Mouse (Mus musculus) embryo, embryonic 11.5 days (tissue): ENCODE data around the gene Mis12.

Experiments
- DNase-seq: peaks from one replicate; pipeline ENCODE4 v3.0.0-alpha.2; 2012; ENCODE audit warnings: low read depth, low spot score

The Mis12 gene

DNA sequence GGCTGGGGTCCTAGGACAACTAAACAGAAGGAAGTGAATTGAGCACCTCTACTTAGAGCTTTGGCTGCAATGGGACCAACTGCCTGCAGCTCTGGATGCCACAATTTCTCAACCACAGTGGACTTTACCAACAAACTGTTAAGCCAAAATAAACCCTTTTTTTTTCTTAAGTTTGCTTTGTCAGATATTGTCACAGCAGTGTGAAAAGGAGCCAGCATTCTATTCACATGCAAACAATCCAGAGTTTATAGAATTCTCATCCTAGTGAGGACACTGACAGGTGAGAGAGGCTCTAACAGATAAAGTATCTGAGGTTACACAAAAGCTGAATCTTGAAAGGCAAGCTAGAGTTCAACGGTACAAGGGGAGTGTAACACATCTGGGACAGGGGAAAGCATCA, 2.4 kb upstream of the Mis12 start:
- DNase-seq, result no peak

DNA sequence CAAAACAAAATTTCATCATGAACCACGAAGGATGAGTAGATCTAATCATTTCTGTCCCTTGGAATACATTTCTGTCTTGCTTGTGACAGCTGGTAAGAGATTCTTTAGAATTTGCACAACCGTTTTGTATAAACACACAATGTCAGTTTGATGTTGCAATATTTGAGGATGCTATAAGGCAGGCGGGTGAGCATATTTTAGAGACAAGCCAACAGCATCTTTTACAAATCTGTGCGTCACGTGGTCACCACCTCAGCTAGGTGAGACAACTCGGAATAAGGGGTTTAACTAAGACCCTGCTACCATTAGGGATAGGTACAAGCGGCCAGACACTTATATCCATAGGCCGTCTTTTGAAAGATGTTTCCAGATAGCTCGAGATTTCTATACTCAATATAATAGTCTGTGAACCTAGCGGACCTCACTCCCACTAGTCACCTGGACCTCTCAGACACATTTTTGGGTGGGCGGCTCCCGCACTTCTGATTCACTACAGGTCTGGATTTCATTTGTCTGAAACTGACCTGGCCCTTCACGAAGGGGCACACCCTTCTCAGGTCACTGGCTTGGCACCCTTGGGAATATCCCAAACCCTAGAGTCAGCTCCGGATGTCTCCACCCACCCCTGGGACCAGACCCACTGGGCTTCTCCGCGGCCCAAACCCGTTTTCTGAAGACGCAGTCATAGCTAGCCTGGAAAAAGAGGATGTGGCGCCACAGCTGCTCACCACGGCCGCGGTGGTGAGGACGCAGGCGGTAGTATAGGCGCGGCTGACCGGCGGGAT, 803 bp upstream of the Mis12 start:
- DNase-seq, result no peak

DNA sequence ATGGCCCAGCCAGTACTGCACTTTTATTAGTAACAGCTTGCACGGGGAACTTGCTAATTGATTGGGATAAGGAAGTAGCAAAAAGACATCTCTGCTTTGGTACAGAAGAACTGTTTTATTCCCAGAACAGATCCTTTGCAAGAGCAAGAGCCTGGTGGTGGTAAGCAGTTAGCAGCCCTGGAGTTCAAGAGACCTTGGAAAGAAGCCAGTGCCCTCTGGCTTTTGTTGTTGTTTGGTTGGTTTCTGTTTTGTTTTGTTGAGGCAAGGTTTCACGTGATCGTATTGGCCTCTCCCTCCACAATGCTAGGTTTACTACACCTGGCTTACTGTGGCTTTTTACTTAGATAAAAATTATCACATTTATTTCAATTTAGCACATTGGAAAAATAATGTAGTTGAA, 8.9 kb downstream of the Mis12 start:
- DNase-seq, result no peak

DNA sequence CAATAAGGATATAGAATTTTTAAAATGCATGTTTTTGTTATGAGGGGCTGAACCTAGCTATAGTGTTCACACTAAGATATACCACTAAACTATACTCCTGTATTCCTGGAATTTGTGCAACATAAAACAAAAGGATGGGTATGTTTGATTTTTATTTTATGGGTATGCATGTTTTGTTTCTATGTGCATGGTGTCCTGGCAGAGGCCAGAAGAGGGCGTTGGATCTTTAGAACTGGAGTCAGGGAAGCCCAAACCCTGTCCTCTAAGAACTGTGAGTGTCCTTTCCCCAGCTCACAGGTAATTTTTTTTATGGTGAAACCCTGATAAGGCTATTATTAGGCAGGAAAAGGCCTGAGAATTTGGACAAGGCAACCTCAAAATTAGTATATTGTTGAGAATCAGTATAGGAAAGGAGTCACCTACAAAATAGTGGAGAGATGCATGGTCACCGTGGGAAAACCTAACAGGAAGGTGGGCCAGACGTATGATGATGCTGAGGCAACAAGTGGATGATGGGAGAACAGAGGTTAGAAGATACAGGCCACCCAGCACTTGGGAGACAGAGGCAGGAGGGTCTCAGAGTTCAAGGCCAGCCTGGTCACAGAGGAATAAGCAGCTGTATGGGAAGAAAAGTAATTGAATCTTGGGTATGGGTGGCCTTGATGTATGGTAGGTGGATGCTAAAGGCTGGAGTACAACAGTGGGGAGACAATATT, 10.2 kb downstream of the Mis12 start:
- no peak for DNase-seq

DNA sequence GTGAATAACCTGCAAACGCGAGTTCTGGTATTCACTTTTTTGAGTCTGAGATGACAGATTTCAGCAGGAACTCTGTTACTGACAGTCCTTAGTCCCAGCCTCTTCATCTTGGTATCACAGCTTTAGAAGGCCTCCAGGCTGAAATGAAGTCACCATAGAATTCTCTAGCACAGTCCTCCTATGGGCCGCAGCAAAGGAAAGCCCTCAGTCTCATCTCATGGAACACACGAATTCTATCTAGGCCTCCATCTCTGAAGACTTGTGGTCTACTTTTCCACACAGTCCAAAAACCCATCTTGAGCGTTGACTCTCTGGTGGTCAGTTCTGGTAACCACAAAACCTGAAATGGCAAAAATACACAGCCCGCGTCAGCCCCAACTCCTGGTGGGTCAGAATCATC, 12.7 kb downstream of the Mis12 start:
- peak; percentile 3 for DNase-seq

DNA sequence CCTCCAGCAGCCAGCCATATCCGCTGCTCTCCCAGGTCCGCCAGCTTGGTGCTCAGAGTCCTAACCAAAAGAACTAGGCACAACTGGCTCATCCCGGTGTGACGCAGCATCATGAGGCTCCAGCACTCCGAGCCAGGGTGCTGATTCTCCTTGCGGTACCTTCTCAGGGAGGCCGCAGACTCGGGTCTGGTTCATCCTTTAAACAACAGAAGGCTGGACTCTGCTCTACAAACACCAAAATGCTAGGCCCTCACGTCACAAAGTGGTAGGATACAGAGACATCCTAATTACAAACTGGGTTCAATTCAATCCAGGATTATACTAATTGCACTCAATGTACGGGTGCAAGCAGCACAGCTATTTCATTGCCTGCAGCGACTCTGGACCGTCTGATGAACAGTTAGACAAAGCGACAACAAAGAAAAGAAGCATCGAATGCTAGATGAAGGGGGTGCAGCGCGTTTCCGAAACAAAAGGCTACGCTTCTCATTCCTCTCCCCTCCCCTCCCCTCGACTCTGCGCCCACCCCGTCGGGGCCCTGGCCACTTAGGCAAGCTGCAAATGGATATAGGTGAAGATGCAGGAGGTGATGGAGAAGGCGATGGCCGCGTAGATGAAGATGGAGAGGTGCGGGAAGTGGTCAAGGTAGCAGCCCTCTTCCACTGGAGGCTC, 13.2 kb downstream of the Mis12 start:
- peak; percentile 1 for DNase-seq

DNA sequence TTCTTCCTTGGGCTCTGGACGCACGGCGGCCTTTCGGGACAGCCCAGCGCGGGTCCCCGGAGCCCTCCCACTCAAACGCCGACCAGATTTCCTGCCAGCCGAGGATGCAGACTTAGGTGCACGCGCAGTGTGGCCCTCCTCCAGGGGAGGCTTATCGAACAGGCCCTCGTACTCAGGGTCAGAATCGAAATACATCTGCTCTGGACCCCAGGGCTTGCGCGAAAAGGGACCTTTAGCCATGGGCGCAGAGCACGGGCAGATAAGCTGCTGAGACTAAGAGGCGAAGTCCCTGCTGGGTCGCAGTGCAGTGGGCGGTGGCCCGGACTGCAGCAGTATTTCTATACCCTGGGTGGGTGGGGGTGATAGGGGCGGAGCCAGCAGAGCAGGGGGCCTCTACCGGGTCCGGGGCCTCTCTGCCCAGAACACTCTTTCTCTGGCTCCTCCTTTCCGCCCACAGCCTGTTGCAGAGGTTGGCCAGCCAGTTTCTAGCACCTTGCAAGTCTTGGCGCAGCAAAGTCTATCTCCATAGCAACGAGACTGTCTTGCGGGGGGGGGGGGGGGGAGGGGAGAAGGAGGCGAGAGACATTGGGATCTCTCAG, 13.9 kb downstream of the Mis12 start, which contains the start of gene 6330403K07Rik:
TSS of gene 6330403K07Rik (minus strand) at position 351 of the 599 bp plus-strand sequence.
- peak; percentile 83 for DNase-seq

DNA sequence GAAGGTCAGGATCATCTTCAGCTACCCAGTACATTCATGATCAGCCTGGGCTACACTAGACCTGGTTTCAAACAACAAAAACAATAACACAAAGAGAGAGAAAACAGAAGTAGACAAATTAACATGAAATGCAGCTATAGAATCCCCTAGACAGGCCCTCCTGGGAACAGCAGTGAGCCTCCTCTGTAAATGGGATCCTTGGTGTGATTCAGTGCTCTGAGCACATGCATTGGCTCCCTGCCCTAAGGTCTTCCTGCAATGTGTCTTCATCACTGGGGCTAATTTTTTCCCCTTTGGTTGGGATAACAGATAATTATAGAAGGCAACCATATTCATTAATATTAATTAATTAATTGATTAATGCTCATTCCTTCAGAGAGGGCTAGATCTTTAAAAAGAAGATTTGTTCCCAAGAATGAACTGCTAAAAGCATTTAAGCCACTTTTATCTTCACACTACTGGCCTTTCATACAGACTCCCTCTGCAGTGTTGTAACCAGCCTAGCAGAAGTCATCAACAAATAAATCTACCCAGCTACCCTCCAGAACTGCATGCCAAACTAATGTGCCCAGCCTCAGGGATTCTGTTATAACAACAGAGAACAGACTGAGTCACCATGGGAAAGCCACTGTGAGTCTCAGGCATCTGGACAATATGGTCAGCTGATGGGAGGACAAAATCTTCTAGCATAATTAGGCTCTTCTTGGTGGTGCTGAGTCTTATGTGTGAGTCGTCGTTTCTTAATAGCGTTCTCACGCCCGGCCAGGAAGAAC, 20.3 kb downstream of the Mis12 start:
- no peak for DNase-seq

DNA sequence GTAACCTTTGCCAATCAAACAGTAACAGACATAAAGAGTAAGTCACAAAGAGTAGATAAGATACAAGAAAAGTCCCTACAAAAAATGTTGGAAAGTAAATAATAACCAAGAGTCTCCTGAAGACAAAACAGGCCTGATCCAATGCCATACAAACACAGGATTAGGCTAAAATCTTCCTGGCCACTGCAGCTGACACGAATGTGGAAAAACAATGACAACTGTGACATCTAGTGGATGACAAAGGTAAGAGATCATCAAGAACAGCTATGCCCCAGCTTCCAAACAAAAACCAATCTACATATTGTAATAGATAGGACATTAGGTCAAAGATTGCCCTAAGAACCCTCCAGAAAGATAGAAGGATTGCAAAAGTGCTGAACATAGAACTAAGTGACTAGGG, 33.1 kb downstream of the Mis12 start:
- DNase-seq, result peak; percentile 16

DNA sequence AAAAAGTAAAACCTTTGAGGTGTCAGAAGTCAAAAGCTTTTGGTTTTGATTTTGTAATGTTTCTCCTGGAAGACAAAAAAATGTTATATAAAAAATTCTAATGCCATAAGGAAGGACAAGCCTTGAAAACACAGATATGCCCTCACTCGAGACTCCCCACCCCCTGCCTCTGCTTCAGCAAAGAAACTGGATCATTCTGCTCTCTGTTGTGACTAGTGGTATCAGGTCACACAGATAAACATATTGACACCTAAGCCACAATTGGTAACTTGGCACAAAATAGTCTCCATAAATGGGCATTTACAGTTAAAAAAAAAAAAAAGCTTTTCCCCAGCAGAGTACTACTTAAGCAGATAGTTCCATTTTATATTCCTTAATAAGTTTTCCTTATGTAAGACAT, 56.9 kb downstream of the Mis12 start:
- DNase-seq, result no peak
